Mouse (Mus musculus) midbrain, embryonic 14.5 days (tissue): Measurements from ENCODE around the gene Zfp536. TPM values are rescaled to one million over a fixed set of nuclear protein-coding genes. Genes with fewer than 3 reads are reported as not detected.
A peak's percentile ranks its signal among the peaks of the same experiment; 100 is the strongest.
"Not testable (repeated sequence)": the region's sequence is repeated elsewhere in the genome, so short reads cannot be mapped to it uniquely, and the experiment has no call there.

ENCODE experiments used
- ATAC-seq: fragments of 200-750 bp; cut with Nextera tagmentation; 2 replicates; pipeline ENCODE4 v1.8.0; 2017; ENCODE audit warnings: moderate number of reproducible peaks, moderate library complexity; ENCODE audit not compliant: low FRiP score, low TSS enrichment
- DNase-seq: peaks from one replicate; pipeline ENCODE4 v3.0.0-alpha.2; 2015
- H3K27ac ChIP-seq: fragments of 300-500 bp; sonication (generic); replicated peaks from 2 replicates; pipeline ENCODE4 v1.5.1; 2014; ENCODE audit warnings: mild to moderate bottlenecking, low read depth, low read length, moderate library complexity
- H3K27me3 ChIP-seq: fragments of 300-500 bp; sonication (generic); 2 replicates; pipeline ENCODE4 v1.6.1; 2014; ENCODE audit warnings: low read length, control low read depth, mixed read lengths; ENCODE audit not compliant: control insufficient read depth, insufficient read depth
- H3K36me3 ChIP-seq: fragments of 300-500 bp; sonication (generic); 2 replicates; pipeline ENCODE4 v1.6.1; 2014; ENCODE audit warnings: low read length, control low read depth; ENCODE audit not compliant: control insufficient read depth, insufficient read depth
- H3K4me1 ChIP-seq: fragments of 300-500 bp; sonication (generic); 2 replicates; pipeline ENCODE4 v1.6.1; 2014; ENCODE audit warnings: mild to moderate bottlenecking, antibody characterized with exemption, low read length, control low read depth; ENCODE audit not compliant: control insufficient read depth, insufficient read depth
- H3K4me2 ChIP-seq: fragments of 300-500 bp; sonication (generic); 2 replicates; pipeline ENCODE4 v1.6.1; 2014; ENCODE audit warnings: mild to moderate bottlenecking, low read length, moderate library complexity
- H3K4me3 ChIP-seq: fragments of 300-500 bp; sonication (generic); replicated peaks from 2 replicates; pipeline ENCODE4 v1.5.1; 2014; ENCODE audit warnings: low read depth, low read length
- H3K9ac ChIP-seq: fragments of 300-500 bp; sonication (generic); replicated peaks from 2 replicates; pipeline ENCODE4 v1.6.1; 2014; ENCODE audit warnings: mild to moderate bottlenecking, low read length, moderate library complexity
- H3K9me3 ChIP-seq: fragments of 300-500 bp; sonication (generic); 2 replicates; pipeline ENCODE4 v1.6.1; 2016; ENCODE audit warnings: low read length, control low read depth, mixed read lengths; ENCODE audit not compliant: control insufficient read depth
- WGBS: fragments of 180-500 bp; shearing (Covaris S2); extraction: QIAGEN DNeasy Blood & Tissue Kit; methylation state at CpG from one replicate; pipeline ENCODE4 v1.1.7; 2014; 5-methylcytosine and 5-hydroxymethylcytosine counted together
- polyA plus RNA-seq: library from polyadenylated mRNA; unstranded; fragments of >200 nt; fragmentation: Nextera tagmentation; extraction: Ambion mirVana; gene quantifications from 2 replicates; pipeline ENCODE4 v1.2.1, GENCODE M21; 2014

Zfp536 gene
- polyA plus RNA-seq, 1 experiment from 2014 or later: 38.0 TPM

- ATAC-seq (no peak), DNase-seq (no peak)
- H3K4me1 ChIP-seq: no peaks in the 10 kb centered on the region
- H3K36me3 ChIP-seq: no peaks in the 10 kb centered on the region
- H3K4me2 ChIP-seq: no peak overlapping the region
- H3K27me3 ChIP-seq: no peaks in the 10 kb centered on the region
- no peak overlapping the region for H3K27ac ChIP-seq
- no peak overlapping the region for H3K9ac ChIP-seq
- H3K9me3 ChIP-seq: no peaks in the 10 kb centered on the region
- 87% methylated on average over 2 of the region's 2 CpGs for WGBS
- H3K4me3 ChIP-seq: no peak overlapping the region
These were observed 155.6 kb downstream of the Zfp536 start for GRCm38 (mm10) chr7:37617880-37618279.

- Histone ChIP-seq H3K27me3 (no peaks in the 10 kb centered on the region), H3K9me3 (no peaks in the 10 kb centered on the region), H3K9ac (no peak overlapping the region), H3K27ac (no peak overlapping the region), H3K4me2 (no peak overlapping the region), H3K36me3 (no peaks in the 10 kb centered on the region), H3K4me1 (no peaks in the 10 kb centered on the region), H3K4me3 (no peak overlapping the region)
- no peak for ATAC-seq
- WGBS: 77% methylated on average over 4 of the region's 4 CpGs
- no peak for DNase-seq
These were observed 157.5 kb downstream of the Zfp536 start for GRCm38 (mm10) chr7:37615932-37616331.

- H3K36me3 ChIP-seq: no peaks in the 10 kb centered on the region
- H3K4me2 ChIP-seq: no peak overlapping the region
These were observed 159.1 kb downstream of the Zfp536 start for GRCm38 (mm10) chr7:37614381-37614780.

GRCm38 (mm10) chr7:37608556-37608955 lies 164.9 kb downstream of the Zfp536 start:
- Histone ChIP-seq H3K36me3 (no peaks in the 10 kb centered on the region), H3K4me3 (no peak overlapping the region), H3K4me1 (no peaks in the 10 kb centered on the region), H3K27ac (no peak overlapping the region), H3K4me2 (no peak overlapping the region), H3K9ac (no peak overlapping the region), H3K9me3 (0 out of 2 replicates have a peak, but pooled peaks cover 4% of the 10 kb centered on the region), H3K27me3 (no peaks in the 10 kb centered on the region)
- DNase-seq (no peak), ATAC-seq (no peak)
- WGBS: 94% methylated on average over 14 of the region's 14 CpGs

More at GRCm38 (mm10) chr7:37614381-37614780, 159.1 kb downstream of the Zfp536 start:
- Histone ChIP-seq H3K4me3 (no peak overlapping the region), H3K9ac (no peak overlapping the region), H3K27me3 (no peaks in the 10 kb centered on the region), H3K4me1 (no peaks in the 10 kb centered on the region), H3K9me3 (no peaks in the 10 kb centered on the region), H3K27ac (no peak overlapping the region)
- 81% methylated on average over 10 of the region's 10 CpGs for WGBS
- no peak for ATAC-seq
- DNase-seq: no peak

- no peak overlapping the region for H3K4me3 ChIP-seq
- no peak overlapping the region for H3K4me2 ChIP-seq
- no peak overlapping the region for H3K27ac ChIP-seq
- no peaks in the 10 kb centered on the region for H3K36me3 ChIP-seq
- DNase-seq (no peak), ATAC-seq (no peak)
- 94% methylated on average over 6 of the region's 6 CpGs for WGBS
- H3K4me1 ChIP-seq: peaks cover 5% of the 10 kb centered on the region
- no peaks in the 10 kb centered on the region for H3K27me3 ChIP-seq
- H3K9ac ChIP-seq: no peak overlapping the region
- 0 out of 2 replicates have a peak, but pooled peaks cover 4% of the 10 kb centered on the region for H3K9me3 ChIP-seq
These were observed 165.5 kb downstream of the Zfp536 start for GRCm38 (mm10) chr7:37607906-37608305.

- Histone ChIP-seq H3K4me3 (no peak overlapping the region), H3K4me1 (peaks cover 9% of the 10 kb centered on the region), H3K27ac (no peak overlapping the region), H3K27me3 (no peaks in the 10 kb centered on the region), H3K4me2 (no peak overlapping the region), H3K36me3 (no peaks in the 10 kb centered on the region), H3K9me3 (0 out of 2 replicates have a peak, but pooled peaks cover 4% of the 10 kb centered on the region), H3K9ac (no peak overlapping the region)
- no peak for DNase-seq
- WGBS: 85% methylated on average over 5 of the region's 5 CpGs
- no peak for ATAC-seq
These were observed 167.0 kb downstream of the Zfp536 start for GRCm38 (mm10) chr7:37606472-37606871.

- not testable (repeated sequence) for H3K9ac ChIP-seq, ATAC-seq
These were observed 169.9 kb downstream of the Zfp536 start for GRCm38 (mm10) chr7:37603525-37603909.

GRCm38 (mm10) chr7:37602871-37603524 lies 170.4 kb downstream of the Zfp536 start:
- ATAC-seq: no peak
- Histone ChIP-seq H3K27ac (no peak overlapping the region), H3K36me3 (no peaks in the 10 kb centered on the region)

More at GRCm38 (mm10) chr7:37603525-37603909, 169.9 kb downstream of the Zfp536 start:
- DNase-seq, H3K9me3 ChIP-seq, H3K4me1 ChIP-seq, H3K36me3 ChIP-seq, H3K27me3 ChIP-seq, H3K4me2 ChIP-seq, H3K4me3 ChIP-seq, H3K27ac ChIP-seq: not testable (repeated sequence)

GRCm38 (mm10) chr7:37600318-37600717 lies 173.1 kb downstream of the Zfp536 start:
- DNase-seq (no peak), ATAC-seq (no peak)
- Histone ChIP-seq H3K27me3 (no peaks in the 10 kb centered on the region), H3K27ac (no peak overlapping the region), H3K4me2 (no peak overlapping the region), H3K4me1 (peaks cover 9% of the 10 kb centered on the region), H3K36me3 (no peaks in the 10 kb centered on the region), H3K9ac (no peak overlapping the region), H3K9me3 (no peaks in the 10 kb centered on the region), H3K4me3 (no peak overlapping the region)
- WGBS: 76% methylated on average over 4 of the region's 4 CpGs

More at GRCm38 (mm10) chr7:37602871-37603524, 170.4 kb downstream of the Zfp536 start:
- 0 out of 2 replicates have a peak, but pooled peaks cover 4% of the 10 kb centered on the region for H3K9me3 ChIP-seq
- H3K4me1 ChIP-seq: peaks cover 9% of the 10 kb centered on the region
- no peak overlapping the region; the same call in 1 of the 2 replicates for H3K9ac ChIP-seq
- H3K4me3 ChIP-seq: no peak overlapping the region
- no peak overlapping the region for H3K4me2 ChIP-seq
- DNase-seq: peak; percentile 42
- H3K27me3 ChIP-seq: no peaks in the 10 kb centered on the region
- WGBS: 6% methylated on average over 9 of the region's 9 CpGs
